Comparison of ENCODE assay signal across 9 mouse cellular contexts in the genomic region with DNA sequence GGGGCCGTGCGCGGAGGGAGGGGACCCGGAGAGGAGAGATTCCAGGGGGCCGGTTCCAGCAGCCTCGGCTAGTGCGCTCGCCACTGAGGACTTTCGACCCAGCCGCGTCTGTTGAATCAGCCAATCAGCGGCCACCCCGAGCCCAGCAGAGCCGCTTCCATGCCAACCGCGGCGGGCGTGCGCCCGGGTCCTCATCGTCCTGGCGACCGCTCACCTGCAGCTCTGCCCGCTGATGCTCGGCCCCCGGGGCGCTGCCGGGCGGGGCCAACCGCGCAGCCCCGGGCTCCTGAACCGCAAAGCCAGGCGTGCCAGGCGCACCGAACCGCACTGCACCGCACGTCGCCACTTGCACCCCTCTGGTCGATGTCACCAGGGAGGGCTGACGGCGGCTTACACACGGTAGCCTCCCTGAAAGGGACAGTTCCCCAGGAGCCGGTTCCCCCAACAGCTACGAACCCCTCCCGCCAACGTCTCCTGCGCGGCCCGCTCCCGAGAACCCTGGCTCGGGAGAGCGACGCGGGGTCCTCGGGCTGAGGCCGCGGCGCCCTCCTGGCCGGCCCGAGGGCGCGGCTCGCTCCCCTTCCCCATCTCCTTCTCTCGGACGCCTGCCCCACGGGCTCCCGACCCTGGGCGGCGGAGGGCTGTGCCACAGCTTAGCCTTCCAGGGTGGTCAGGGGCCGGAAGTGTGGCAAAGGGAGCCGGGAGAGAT. TPM values are rescaled to one million over a fixed set of nuclear protein-coding genes. Genes with fewer than 3 reads are reported as not detected.
A peak's percentile ranks its signal among the peaks of the same experiment; 100 is the strongest.
DNase-seq lines count a peak whose midpoint lies in the region; ATAC-seq and TF ChIP-seq lines count a peak whose summit lies in the region.
"Had no signal": no experiment of that assay in that cellular context is flagged by ENCODE, and none has a peak within 500 bp of the region (broad histone marks: within the 10 kb centered on the region; RNA-seq: fewer than 3 reads in every experiment).

A gene (minus strand): TSS at position 464 of the 709 bp plus-strand sequence.

- H3K27ac ChIP-seq in forebrain, embryonic 15.5 days (replicated peaks) = no peak within 1 kb of the TSS
- no peak within 1 kb of the TSS for H3K27ac ChIP-seq in heart, postnatal 0 days (ENCODE audit: low read depth)
- H3K27ac ChIP-seq in liver, embryonic 14.5 days = no peak within 1 kb of the TSS
- no peak within 1 kb of the TSS for H3K27ac ChIP-seq in neural tube, embryonic 15.5 days (replicated peaks)

- peak; percentile 30 for DNase-seq in urinary bladder, adult 2 months (ENCODE audit: low spot score)
- DNase-seq in urinary bladder, postnatal 10 days (ENCODE audit: low spot score) = no peak
- DNase-seq in heart, postnatal 0 days (ENCODE audit: low spot score) = no peak
- peak; percentile 86 for DNase-seq in kidney, postnatal 14 days
- peak; percentile 4 to 9 (median 6) for DNase-seq in liver, embryonic 14.5 days (ENCODE audit: low read depth in 3 of 3, low spot score in 3 of 3)
- DNase-seq in urinary bladder, postnatal 25 days (ENCODE audit: low spot score) = peak; percentile 18

- H3K9me3 ChIP-seq in forebrain, embryonic 15.5 days = no peaks in the 10 kb centered on the region
- H3K9me3 ChIP-seq in heart, postnatal 0 days (replicated peaks; ENCODE audit: control insufficient read depth, low read length) = no peaks in the 10 kb centered on the region
- no peaks in the 10 kb centered on the region for H3K9me3 ChIP-seq in liver, embryonic 14.5 days (ENCODE audit: control insufficient read depth, low read length)
- no peaks in the 10 kb centered on the region for H3K9me3 ChIP-seq in neural tube, embryonic 15.5 days (replicated peaks)

- no peak for TF ChIP-seq CTCF in heart, postnatal 0 days (IDR thresholded peaks at IDR 0.05; ENCODE audit: low read depth)
- TF ChIP-seq CTCF in liver, embryonic 14.5 days (IDR thresholded peaks at IDR 0.05; ENCODE audit: low read depth) = no peak

- peak; percentile 94 for ATAC-seq in forebrain, embryonic 15.5 days (replicated peaks)
- peak; percentile 74; the same call in 1 of the 2 replicates for ATAC-seq in heart, postnatal 0 days (ENCODE audit: insufficient read depth, low read depth)
- ATAC-seq in liver, embryonic 14.5 days (ENCODE audit: insufficient read depth) = peak; percentile 50; the same call in 1 of the 2 replicates
- ATAC-seq in neural tube, embryonic 15.5 days (ENCODE audit: low FRiP score) = peak; percentile 95

- peak within 1 kb of the TSS; percentile 61 for H3K9ac ChIP-seq in forebrain, embryonic 15.5 days (replicated peaks)
- H3K9ac ChIP-seq in heart, postnatal 0 days (replicated peaks; ENCODE audit: low read depth, low read length) = 0 out of 2 replicates have a peak within 1 kb of the TSS, but pooled peaks have one; percentile 9
- no peak within 1 kb of the TSS for H3K9ac ChIP-seq in liver, embryonic 14.5 days (replicated peaks)
- peak within 1 kb of the TSS; percentile 68 for H3K9ac ChIP-seq in neural tube, embryonic 15.5 days (replicated peaks)

- WGBS in forebrain, embryonic 15.5 days = under 1% methylated on average over 71 of the region's 73 CpGs
- WGBS in heart, postnatal 0 days = under 1% methylated on average over 63 of the region's 73 CpGs
- 2% methylated on average over 70 of the region's 73 CpGs for WGBS in liver, embryonic 14.5 days (ENCODE audit: insufficient replicate concordance)
- under 1% methylated on average over 63 of the region's 73 CpGs for WGBS in neural tube, embryonic 15.5 days

- no peak for TF ChIP-seq EP300 in heart, postnatal 0 days (IDR thresholded peaks at IDR 0.05; ENCODE audit: low read depth)
- TF ChIP-seq EP300 in liver, embryonic 14.5 days (IDR thresholded peaks at IDR 0.05; ENCODE audit: low read depth) = no peak

- H3K27me3 ChIP-seq in forebrain, embryonic 15.5 days = no peaks in the 10 kb centered on the region
- H3K27me3 ChIP-seq in heart, postnatal 0 days (ENCODE audit: control insufficient read depth, insufficient read depth, low read length) = peaks cover 30% of the 10 kb centered on the region
- H3K27me3 ChIP-seq in liver, embryonic 14.5 days (ENCODE audit: control insufficient read depth, insufficient read depth, low read length) = peaks cover 21% of the 10 kb centered on the region
- peaks cover 17% of the 10 kb centered on the region; the same call in 1 of the 2 replicates for H3K27me3 ChIP-seq in neural tube, embryonic 15.5 days (replicated peaks)

- H3K4me2 ChIP-seq in forebrain, embryonic 15.5 days (replicated peaks) = peak within 1 kb of the TSS; percentile 99
- H3K4me2 ChIP-seq in heart, postnatal 0 days (ENCODE audit: low read depth, low read length) = peak within 1 kb of the TSS; percentile 81
- peak within 1 kb of the TSS; percentile 57 for H3K4me2 ChIP-seq in liver, embryonic 14.5 days (ENCODE audit: low read depth)
- H3K4me2 ChIP-seq in neural tube, embryonic 15.5 days = peak within 1 kb of the TSS; percentile 99

- peak within 1 kb of the TSS; percentile 79 for H3K4me3 ChIP-seq in forebrain, embryonic 15.5 days
- H3K4me3 ChIP-seq in heart, postnatal 0 days (ENCODE audit: low read depth, low read length) = peak within 1 kb of the TSS; percentile 53
- peak within 1 kb of the TSS; percentile 27 to 39 for H3K4me3 ChIP-seq in liver, embryonic 14.5 days (ENCODE audit: insufficient read depth in 1 of 2, low read depth in 2 of 2, low read length in 2 of 2)
- peak within 1 kb of the TSS; percentile 70 for H3K4me3 ChIP-seq in neural tube, embryonic 15.5 days (replicated peaks)

- H3K4me1 ChIP-seq in forebrain, embryonic 15.5 days = peaks cover 12% of the 10 kb centered on the region
- H3K4me1 ChIP-seq in heart, postnatal 0 days (ENCODE audit: control insufficient read depth, insufficient read depth) = peaks cover 11% of the 10 kb centered on the region; the same call in 1 of the 2 replicates
- no peaks in the 10 kb centered on the region; a peak in 1 of 4 replicates for H3K4me1 ChIP-seq in liver, embryonic 14.5 days (replicated peaks; ENCODE audit: control insufficient read depth in 2 of 2, insufficient read depth in 2 of 2, low read length in 1 of 2)
- H3K4me1 ChIP-seq in neural tube, embryonic 15.5 days = peaks cover 13% of the 10 kb centered on the region

- no peaks in the 10 kb centered on the region for H3K36me3 ChIP-seq in forebrain, embryonic 15.5 days
- no peaks in the 10 kb centered on the region for H3K36me3 ChIP-seq in heart, postnatal 0 days (replicated peaks; ENCODE audit: control insufficient read depth, insufficient read depth, low read length)
- no peaks in the 10 kb centered on the region for H3K36me3 ChIP-seq in liver, embryonic 14.5 days (replicated peaks; ENCODE audit: control insufficient read depth, insufficient read depth, low read depth)
- H3K36me3 ChIP-seq in neural tube, embryonic 15.5 days = no peaks in the 10 kb centered on the region

RNA-seq across cellular contexts. Expression of the gene that starts here (rescaled TPM):
- polyA plus RNA-seq in urinary bladder, adult 2 months (2012; rRNA removed) = 0.10 and 0.21 TPM in 2 replicates
- 1.9 and 3.0 TPM in 2 replicates for polyA plus RNA-seq in forebrain, embryonic 15.5 days (2015; fragmentation: Nextera tagmentation; extraction: Ambion mirVana)
- 0.08 and 1.3 TPM in 2 replicates for total RNA-seq in heart, postnatal 0 days (2014; rRNA removed; ENCODE audit: low replicate concordance)
- polyA plus RNA-seq in heart, postnatal 0 days (2015; fragmentation: Nextera tagmentation; extraction: Ambion mirVana) = 0.15 and 0.29 TPM in 2 replicates
- polyA plus RNA-seq in liver, embryonic 14.5 days (2012; rRNA removed) = 0.20 and 0.28 TPM in 2 replicates
- 0.14 and 0.30 TPM in 2 replicates for polyA plus RNA-seq in liver, embryonic 14.5 days (2014; fragmentation: Nextera tagmentation; extraction: Ambion mirVana)
- polyA plus RNA-seq in neural tube, embryonic 15.5 days (2015; fragmentation: Nextera tagmentation; extraction: Ambion mirVana) = 0.37 and 0.41 TPM in 2 replicates
- polyA plus RNA-seq: C2C12 had no signal

Comparison
In these comparisons a context has a peak if more than half of its experiments do, and no peak if none do; other contexts are left out.
1. DNase-seq: peak in kidney, postnatal 14 days (single experiment) and urinary bladder, postnatal 25 days (single experiment); none in urinary bladder, postnatal 10 days (single experiment) and heart, postnatal 0 days (single experiment).
2. Peak in DNase-seq in urinary bladder, adult 2 months; RNA of the gene not detected or under 1 TPM.
3. Peak in DNase-seq, ATAC-seq, H3K4me3 ChIP-seq and H3K4me2 ChIP-seq in liver, embryonic 14.5 days; RNA of the gene not detected or under 1 TPM.
4. Peak in ATAC-seq, H3K4me3 ChIP-seq, H3K9ac ChIP-seq and H3K4me2 ChIP-seq in neural tube, embryonic 15.5 days; RNA of the gene not detected or under 1 TPM.
5. Peak in every context shown above with its lines, with median percentiles within 50 percentile points of each other: ATAC-seq, H3K4me2 ChIP-seq and H3K4me3 ChIP-seq.